Mouse (Mus musculus) urinary bladder, postnatal 25 days (tissue): ENCODE measurements around the gene Zfp239.

Experiments
- DNase-seq: peaks from one replicate; pipeline ENCODE4 v3.0.0; 2022; ENCODE audit warnings: low spot score

The Zfp239 gene

DNA sequence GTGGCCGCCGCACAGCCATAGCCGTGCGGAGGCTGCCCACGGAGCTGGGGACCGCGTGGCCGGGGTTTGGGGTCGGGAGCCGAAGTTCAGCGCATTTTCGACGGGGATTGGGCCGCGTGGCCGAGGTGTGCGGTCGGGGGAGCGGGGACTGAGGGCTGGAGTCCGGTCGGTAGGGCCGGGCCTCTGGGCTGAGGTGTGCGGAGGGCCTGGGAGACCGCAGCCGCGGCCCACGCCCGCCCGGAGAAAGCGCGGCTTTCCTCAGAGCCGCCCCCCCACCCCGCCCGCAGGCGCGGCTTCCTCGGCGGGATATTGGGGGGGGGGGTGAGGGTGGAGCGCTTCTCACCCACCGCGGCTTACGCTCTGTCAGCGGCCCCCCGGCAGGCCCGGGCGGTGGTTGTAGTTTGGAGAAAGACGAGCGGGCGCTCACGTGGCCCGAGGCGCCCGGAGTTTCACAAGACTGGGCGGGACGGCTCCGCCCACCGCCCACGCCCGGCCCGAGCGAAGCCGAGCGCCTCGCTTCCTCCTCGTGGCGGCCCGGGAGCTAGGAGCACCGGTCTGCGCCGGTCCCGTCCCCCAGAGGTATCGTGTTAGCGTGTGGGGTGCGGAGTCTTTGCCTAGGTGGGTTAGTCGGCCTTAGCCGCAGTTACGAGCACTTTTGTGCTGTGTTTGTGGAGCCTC, 45.5 kb downstream of the Zfp239 start:
- DNase-seq = peak; percentile 87

DNA sequence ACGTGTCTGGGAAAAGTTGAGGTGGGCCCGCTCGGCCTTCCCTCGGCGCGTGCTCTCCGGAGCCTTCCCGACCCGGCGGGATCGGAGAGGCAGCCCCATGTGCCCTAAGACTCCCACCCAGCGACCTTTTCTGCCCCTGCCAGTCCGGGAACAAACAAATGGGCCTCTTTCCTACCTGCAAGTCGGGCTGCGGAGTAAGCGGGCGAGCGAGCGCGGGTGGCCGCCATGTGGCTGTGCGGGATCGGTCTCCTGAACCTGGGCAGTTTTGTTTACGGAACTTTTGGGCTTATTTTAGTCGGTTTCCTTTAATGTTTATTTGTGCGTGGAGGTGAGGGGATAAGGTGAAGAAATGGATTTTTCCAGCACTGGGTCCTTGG, 46.1 kb downstream of the Zfp239 start:
- DNase-seq = no peak

DNA sequence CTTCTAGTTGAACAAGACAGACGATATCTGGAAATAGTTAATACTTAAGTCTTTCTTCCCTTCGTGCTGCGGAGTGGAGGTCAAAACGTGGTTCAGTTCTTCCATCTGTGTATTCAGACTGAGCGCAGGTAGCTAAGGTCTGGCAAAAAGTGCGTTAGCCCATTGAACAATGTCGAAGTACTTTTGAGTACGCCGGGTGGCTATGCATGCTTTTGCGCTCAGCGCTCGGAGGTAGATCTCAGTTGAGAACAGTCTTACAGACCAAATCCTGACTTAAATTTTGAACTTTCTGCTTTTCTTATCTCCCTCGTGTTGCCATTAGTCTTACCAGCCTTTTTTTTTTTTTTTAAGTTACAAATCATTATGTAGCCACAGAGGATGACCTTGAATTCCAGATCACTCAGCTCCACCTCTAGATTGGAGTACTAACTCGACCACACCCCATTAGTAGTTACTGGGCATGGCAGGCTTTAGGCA, 46.6 kb downstream of the Zfp239 start:
- DNase-seq = no peak

DNA sequence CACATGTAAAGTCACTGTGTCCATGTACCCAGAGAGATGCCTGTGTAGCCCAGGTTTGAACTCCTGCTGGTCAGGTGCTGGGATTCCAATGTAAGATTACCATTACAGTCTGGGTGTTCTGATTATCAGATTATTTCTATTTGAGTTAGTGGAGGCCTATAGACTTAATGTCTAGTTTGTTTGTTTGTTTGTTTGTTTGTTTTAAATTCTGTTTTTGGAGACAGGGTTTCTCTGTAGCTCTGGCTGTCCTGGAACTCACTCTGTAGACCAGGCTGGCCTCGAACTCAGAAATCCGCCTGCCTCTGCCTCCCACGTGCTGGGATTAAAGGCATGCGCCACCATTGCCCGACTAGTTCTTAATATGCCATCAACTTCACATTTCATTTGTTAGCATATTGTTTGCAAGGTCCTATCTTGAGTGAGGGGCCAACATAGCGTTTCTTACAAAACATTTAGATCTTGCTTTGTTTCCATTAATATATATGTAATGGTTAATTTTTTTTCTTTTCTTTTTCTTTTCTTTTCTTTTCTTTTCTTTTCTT, 48.3 kb downstream of the Zfp239 start:
- DNase-seq = no peak

DNA sequence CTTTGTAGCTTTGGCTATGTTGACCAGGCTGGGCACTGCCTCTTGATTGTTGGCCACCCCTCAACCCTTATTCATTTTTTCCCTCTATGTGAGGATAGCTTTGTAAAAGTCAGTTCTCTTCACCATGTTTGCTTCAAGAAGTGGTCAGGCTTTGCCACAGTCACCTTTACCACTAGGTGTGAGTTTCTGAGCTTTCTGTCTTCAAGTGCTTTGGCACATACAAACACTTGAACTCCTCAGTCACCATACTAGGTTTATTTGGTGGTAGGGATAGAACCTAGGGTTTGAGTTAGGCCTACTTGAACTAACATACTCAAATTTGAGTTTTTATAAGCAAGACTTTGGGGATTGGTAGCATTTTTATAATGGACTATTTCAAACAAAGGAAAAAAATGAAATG, 52.6 kb downstream of the Zfp239 start:
- DNase-seq = no peak

DNA sequence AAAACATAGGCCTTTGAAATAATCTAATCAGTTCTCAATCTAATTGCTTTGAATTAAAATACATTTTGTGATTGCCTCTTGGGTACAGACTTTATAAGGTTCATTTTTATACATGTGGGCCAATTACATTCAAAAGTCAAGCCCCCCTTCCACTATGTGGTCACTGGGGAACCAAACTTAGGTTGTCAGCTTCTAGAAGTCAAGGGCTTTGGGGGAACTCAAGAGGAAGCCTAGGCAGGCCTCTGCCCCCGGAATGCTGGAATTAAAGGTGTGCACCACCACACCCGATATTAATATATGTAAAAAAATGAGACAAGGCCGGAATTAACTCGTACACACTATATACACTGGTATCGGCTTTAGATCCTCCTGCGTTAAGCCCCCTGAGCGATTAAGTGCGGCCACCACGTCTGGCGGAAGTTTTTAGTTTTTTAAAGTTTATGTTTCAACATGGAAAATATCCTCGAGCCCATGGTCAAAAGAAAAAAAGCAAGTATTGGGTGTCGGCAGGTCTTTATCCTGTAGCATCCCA, 54.4 kb downstream of the Zfp239 start:
- no peak for DNase-seq

DNA sequence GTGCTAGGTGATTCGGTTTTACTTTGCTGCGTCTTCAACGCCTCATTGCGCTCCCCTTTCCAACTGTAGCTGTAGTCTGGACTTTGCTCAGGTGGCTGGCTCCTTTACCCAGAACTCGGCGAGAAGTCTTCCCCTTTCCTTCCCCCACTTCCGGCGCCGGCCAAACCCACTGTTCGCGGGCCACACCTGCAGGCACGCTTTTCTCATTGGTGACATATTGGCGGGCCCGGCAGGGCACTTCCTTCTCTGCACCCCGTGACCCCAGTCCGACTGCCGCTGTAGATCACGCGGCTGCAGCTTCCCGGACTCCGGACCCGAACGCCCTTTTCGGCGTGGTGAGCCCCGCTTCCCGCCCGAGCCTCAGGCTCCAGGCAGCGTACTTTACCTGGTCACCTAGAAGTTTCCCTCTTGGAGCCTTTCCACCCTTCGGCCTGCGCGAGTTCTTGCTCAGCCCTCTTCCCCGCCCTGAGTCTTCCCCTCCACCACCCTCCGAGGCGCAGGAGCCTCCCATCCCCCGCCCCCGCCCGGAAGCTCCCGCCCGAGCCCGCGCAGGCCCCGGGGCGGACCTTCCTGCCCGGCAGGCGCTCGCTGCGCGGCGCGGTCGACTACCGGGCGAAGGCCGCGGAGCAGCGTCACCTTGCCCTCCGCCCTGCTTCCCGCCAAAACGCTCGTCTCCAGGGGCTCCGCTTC, 55.0 kb downstream of the Zfp239 start:
- peak; percentile 68 for DNase-seq

DNA sequence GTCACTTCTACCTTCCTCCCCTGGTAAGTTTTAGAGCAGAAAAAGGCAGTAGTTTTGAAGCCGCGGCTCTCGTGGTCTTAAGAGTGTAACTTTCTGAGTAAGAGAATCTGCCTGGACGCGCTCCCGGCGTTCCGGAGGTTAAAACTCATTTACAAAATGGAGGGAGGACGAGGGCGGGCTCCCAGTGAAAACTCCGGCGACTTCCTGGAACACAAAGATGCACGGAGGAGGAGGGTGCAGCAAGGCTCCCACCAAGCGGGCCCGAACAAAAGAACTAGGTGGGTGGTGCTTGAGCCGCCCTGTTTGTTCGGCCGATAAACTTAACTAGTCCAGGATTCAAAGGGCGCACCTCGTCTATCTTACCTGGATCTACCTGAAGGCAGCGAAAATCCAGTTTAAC, 55.7 kb downstream of the Zfp239 start:
- DNase-seq = peak; percentile 59

DNA sequence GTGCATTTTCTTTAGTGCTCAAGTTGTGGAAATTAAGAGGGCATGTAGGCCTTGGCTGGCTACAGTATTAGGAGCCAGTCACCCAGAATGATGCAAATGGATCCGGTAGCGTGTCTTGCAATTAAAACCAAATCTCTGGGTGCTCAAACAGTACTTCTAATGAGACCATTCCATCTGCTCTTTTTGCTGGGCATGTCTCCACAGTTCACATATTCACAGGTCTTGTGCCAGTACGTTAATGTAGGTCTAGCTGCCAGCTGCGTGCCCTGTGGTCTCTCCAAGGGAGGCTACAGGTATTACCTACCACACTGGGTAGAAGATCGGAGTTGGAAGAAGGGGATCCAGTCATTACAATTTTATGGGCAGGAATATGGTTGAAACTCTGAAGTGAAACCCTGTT, 56.1 kb downstream of the Zfp239 start:
- DNase-seq = no peak

DNA sequence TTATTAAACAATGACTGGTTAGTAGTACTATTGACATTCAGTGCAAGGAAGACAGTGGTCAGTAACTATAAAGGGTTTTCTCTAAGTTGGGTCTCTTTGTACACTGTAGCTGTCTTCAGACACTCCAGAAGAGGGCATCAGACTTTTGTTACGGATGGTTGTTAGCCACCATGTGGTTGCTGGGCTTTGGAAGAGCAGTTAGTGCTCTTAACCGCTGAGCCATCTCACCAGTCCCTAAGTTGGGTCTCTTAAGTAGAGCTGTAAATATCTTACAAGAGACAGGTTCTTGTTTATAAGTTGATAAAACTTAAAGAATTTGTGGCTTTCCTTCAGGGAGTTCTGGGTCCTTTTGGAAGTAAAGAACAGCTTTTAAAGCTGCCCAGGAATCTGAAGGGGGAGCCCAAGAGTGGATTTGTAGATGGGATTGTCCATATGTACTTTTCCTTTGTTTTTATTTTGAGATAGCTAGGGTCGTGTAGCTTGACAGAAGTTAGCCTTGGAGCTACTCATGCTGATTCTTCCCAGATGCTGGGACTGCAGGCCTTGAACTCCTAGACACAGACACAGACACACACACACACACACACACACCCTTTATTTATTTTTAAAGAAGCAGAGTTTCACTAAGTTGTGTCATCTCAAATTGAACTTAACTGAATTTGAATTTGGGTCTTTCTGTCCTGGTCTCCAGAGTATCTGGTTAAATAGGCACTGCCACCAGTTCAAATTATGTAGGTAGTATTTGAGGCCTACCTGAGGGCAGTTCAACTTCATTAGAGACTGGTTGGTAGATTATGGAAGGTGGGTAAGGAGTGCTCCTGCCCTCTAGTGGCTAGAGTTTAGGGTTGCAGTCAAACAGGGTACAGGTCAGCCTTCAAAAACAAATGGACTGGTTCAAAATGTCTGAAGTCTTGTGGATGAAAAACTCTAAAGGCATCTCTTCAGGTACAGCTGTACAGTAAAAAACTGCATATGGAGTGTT, 59.0 kb downstream of the Zfp239 start:
- no peak for DNase-seq

DNA sequence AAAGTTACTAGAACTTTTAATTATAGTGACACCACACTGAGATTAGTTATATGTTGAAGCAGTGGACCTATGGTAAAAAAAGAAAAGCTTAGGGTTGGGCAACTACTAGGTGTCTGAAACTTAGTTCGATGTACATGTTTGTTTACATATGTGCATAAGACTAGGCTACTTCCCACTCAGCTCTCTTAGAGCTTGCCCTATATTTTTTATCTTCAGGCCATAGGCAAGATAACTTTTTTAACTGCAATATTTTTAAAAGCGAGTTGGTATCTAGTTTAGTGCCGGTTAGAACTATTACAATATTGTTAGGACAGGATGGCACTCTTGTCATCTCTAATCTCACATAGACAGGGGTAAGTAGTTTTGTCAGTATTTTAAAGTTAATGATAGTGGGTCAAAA, 60.1 kb downstream of the Zfp239 start:
- DNase-seq = no peak
